Mouse (Mus musculus) neural tube, embryonic 10.5 days (tissue): ENCODE measurements around the gene Vmn1r29.
"Not testable (repeated sequence)": the region's sequence is repeated elsewhere in the genome, so short reads cannot be mapped to it uniquely, and the experiment has no call there.

ENCODE experiments used
- DNase-seq: peaks from one replicate; pipeline ENCODE4 v3.0.0-alpha.2; 2017; ENCODE audit warnings: low spot score; ENCODE audit errors: extremely low spot score

Gene Vmn1r29

GRCm38 (mm10) chr6:58301249-58301648 is at the start of gene Vmn1r29:
Gene Vmn1r29 (plus strand): TSS chr6:58301549.
- no peak for DNase-seq

- no peak for DNase-seq
Observed at GRCm38 (mm10) chr6:58261737-58262136, 39.6 kb upstream of the Vmn1r29 start, which contains the start of gene Vmn1r28. Gene Vmn1r28 (plus strand): TSS chr6:58262037.

- not testable (repeated sequence) for DNase-seq
Observed at GRCm38 (mm10) chr6:58279661-58280060, 21.7 kb upstream of the Vmn1r29 start.

- DNase-seq, result no peak
Observed at GRCm38 (mm10) chr6:58292201-58292600, 9.1 kb upstream of the Vmn1r29 start.

GRCm38 (mm10) chr6:58298511-58298910 is 2.8 kb upstream of the Vmn1r29 start:
- not testable (repeated sequence) for DNase-seq

GRCm38 (mm10) chr6:58330686-58331085 is 29.3 kb downstream of the Vmn1r29 start:
- not testable (repeated sequence) for DNase-seq
